Mouse (Mus musculus) CH12.LX (cell line): Measurements from ENCODE around the gene Nwd2. TPM values are rescaled to one million over a fixed set of nuclear protein-coding genes. Genes with fewer than 3 reads are reported as not detected.
A peak's percentile ranks its signal among the peaks of the same experiment; 100 is the strongest.

Experiments used
- DNase-seq: peaks from one replicate; pipeline ENCODE4 v3.0.0-alpha.2; 2013; ENCODE audit errors: extremely low read depth
- H3K27ac ChIP-seq: 2 replicates; pipeline ENCODE4 v1.5.1; 2012; ENCODE audit warnings: low read depth, mild to moderate bottlenecking, control low read depth, moderate library complexity; ENCODE audit not compliant: insufficient read depth
- H3K27me3 ChIP-seq: replicated peaks from 2 replicates; pipeline ENCODE3; 2012; ENCODE audit warnings: inconsistent platforms
- H3K36me3 ChIP-seq, 2 experiments: replicated peaks in 1 of 2; 2 replicates each; pipeline versions ENCODE3 to v1.6.1; 2012; ENCODE audit warnings: inconsistent platforms in 1 of 2, low read length in 1 of 2, mild to moderate bottlenecking in 1 of 2, mixed read lengths in 1 of 2, moderate library complexity in 1 of 2; ENCODE audit not compliant: control insufficient read depth in 1 of 2, insufficient read depth in 1 of 2
- H3K4me1 ChIP-seq, 2 experiments: 2 replicates each; pipeline ENCODE4 v1.6.1; 2012; ENCODE audit warnings: inconsistent platforms in 1 of 2, moderate library complexity in 1 of 2; ENCODE audit not compliant: insufficient read depth in 2 of 2, control insufficient read depth in 1 of 2
- H3K4me2 ChIP-seq: 2 replicates; pipeline ENCODE4 v1.6.1; 2012; ENCODE audit warnings: low read depth, mild to moderate bottlenecking, control low read depth; ENCODE audit not compliant: poor library complexity, insufficient read depth, severe bottlenecking
- H3K4me3 ChIP-seq, 3 experiments: fragments of 150-350 bp in 1 of 3; sonication (generic) in 1 of 3; replicated peaks in 1 of 3; 2 replicates each; pipeline versions ENCODE3 to v1.5.1; 2011 to 2012; ENCODE audit warnings: low read depth in 2 of 3, low read length in 2 of 3, mild to moderate bottlenecking in 2 of 3, moderate library complexity in 2 of 3, control low read depth in 1 of 3, improper control_type of control experiment in 1 of 3, inconsistent platforms in 1 of 3, mixed read lengths in 1 of 3; ENCODE audit not compliant: poor library complexity in 1 of 3
- H3K79me2 ChIP-seq: replicated peaks from 2 replicates; pipeline ENCODE4 v1.6.1; 2012; ENCODE audit warnings: mild to moderate bottlenecking, moderate library complexity; ENCODE audit not compliant: control insufficient read depth, poor library complexity, insufficient read depth, severe bottlenecking; ENCODE audit errors: extremely low read depth
- H3K9ac ChIP-seq: 2 replicates; pipeline ENCODE4 v1.6.1; 2012; ENCODE audit warnings: low read depth, mild to moderate bottlenecking, control low read depth, moderate library complexity; ENCODE audit not compliant: insufficient read depth
- H3K9me3 ChIP-seq: replicated peaks from 2 replicates; pipeline ENCODE3; 2012; ENCODE audit warnings: low read length, inconsistent platforms, mixed read lengths
- CHD2 ChIP-seq: IDR thresholded peaks from 2 replicates; pipeline ENCODE4 v1.6.1; 2011; ENCODE audit warnings: low read length, improper control_type of control experiment
- ELF1 ChIP-seq: IDR thresholded peaks from 2 replicates; pipeline ENCODE4 v1.6.1; 2014; ENCODE audit warnings: low read depth, mild to moderate bottlenecking, inconsistent platforms, low read length, improper control_type of control experiment
- EP300 ChIP-seq: IDR thresholded peaks from 2 replicates; pipeline ENCODE4 v1.6.1; 2011; ENCODE audit warnings: low read length, improper control_type of control experiment
- GABPA ChIP-seq: IDR thresholded peaks from 2 replicates; pipeline ENCODE4 v1.6.1; 2012; ENCODE audit warnings: low read depth, low read length, improper control_type of control experiment, inconsistent platforms; ENCODE audit not compliant: insufficient replicate concordance
- HCFC1 ChIP-seq: IDR thresholded peaks from 2 replicates; pipeline ENCODE4 v1.6.1; 2012; ENCODE audit warnings: low read depth, mild to moderate bottlenecking, inconsistent platforms, low read length, improper control_type of control experiment
- JUND ChIP-seq: conservative IDR thresholded peaks from 2 replicates; pipeline ENCODE4 v1.6.1; 2011; ENCODE audit warnings: low read depth, low read length, improper control_type of control experiment
- MAX ChIP-seq: IDR thresholded peaks from 2 replicates; pipeline ENCODE4 v1.6.1; 2011; ENCODE audit warnings: low read length, improper control_type of control experiment
- MAZ ChIP-seq: IDR thresholded peaks from 2 replicates; pipeline ENCODE4 v1.6.1; 2012; ENCODE audit warnings: low read depth, mild to moderate bottlenecking, inconsistent platforms, low read length, improper control_type of control experiment, moderate library complexity
- MYC ChIP-seq: IDR thresholded peaks from 2 replicates; pipeline ENCODE4 v1.6.1; 2011; ENCODE audit warnings: low read depth, mild to moderate bottlenecking, improper control_type of control experiment, low read length
- PAX5 ChIP-seq: IDR thresholded peaks from 2 replicates; pipeline ENCODE4 v1.6.1; 2012; ENCODE audit warnings: low read length, inconsistent platforms, mixed read lengths
- POLR2AphosphoS2 ChIP-seq: IDR thresholded peaks from 2 replicates; pipeline ENCODE4 v1.6.1; 2011; ENCODE audit warnings: low read depth, low read length, improper control_type of control experiment
- RAD21 ChIP-seq: IDR thresholded peaks from 2 replicates; pipeline ENCODE4 v1.6.1; 2011; ENCODE audit warnings: low read depth, mild to moderate bottlenecking, low read length, improper control_type of control experiment, moderate library complexity
- TBP ChIP-seq: conservative IDR thresholded peaks from 2 replicates; pipeline ENCODE4 v1.6.1; 2011; ENCODE audit warnings: low read depth, low read length, improper control_type of control experiment
- USF1 ChIP-seq: IDR thresholded peaks from 2 replicates; pipeline ENCODE4 v1.6.1; 2014; ENCODE audit warnings: low read depth, mild to moderate bottlenecking, inconsistent platforms, low read length, improper control_type of control experiment
- ZC3H11A ChIP-seq: IDR thresholded peaks from 2 replicates; pipeline ENCODE4 v1.6.1; 2012; ENCODE audit warnings: low read depth, mild to moderate bottlenecking, inconsistent platforms, low read length, improper control_type of control experiment
- dilution Hi-C: fragments of 300-500 bp; cut with MboI; formaldehyde crosslinking; loops from 2 replicates; pipeline ENCODE4 v1.14.3; 2020; ENCODE audit warnings: low sequenced_read_pairs; ENCODE audit not compliant: extremely low pct_unique_long_range_greater_than_20kb, extremely low pct_ligation_motif_present
- in situ Hi-C: fragments of 300-500 bp; cut with MboI; formaldehyde crosslinking; loops from 3 replicates; pipeline ENCODE4 v1.14.3; 2019; ENCODE audit warnings: low sequenced_read_pairs, low pct_ligation_motif_present, low pct_unique_long_range_greater_than_20kb, mixed read lengths
- polyA plus RNA-seq: library from polyadenylated mRNA; unstranded; fragments of >175 nt; gene quantifications from 2 replicates; pipeline ENCODE4 v1.2.1, GENCODE M21; 2012; ENCODE audit warnings: low read depth; ENCODE audit not compliant: insufficient read length
- total RNA-seq, 2 experiments: library from RNA; depleted of rRNA; stranded (reverse); fragments of 300-350 nt in 1 of 2; fragments of >200 nt in 1 of 2; gene quantifications; 2 replicates each; pipeline ENCODE4 v1.2.3; 2012 to 2014

Nwd2 gene
- total and polyA plus RNA-seq, 3 experiments = not detected

- no peak overlapping the region for H3K4me2 ChIP-seq
- in situ Hi-C loops (no loop called here), dilution Hi-C loops (no loop called here)
- TF ChIP-seq TBP (no peak), CHD2 (no peak), ZC3H11A (no peak), RAD21 (no peak), USF1 (no peak), MYC (no peak), HCFC1 (no peak), GABPA (no peak), POLR2AphosphoS2 (no peak), PAX5 (no peak), JUND (no peak), ELF1 (no peak)
- no peaks in the 10 kb centered on the region for H3K79me2 ChIP-seq
- H3K27ac ChIP-seq = no peak overlapping the region
- peaks cover 5 to 43% of the 10 kb centered on the region in 2 experiments for H3K4me1 ChIP-seq
- no peak for DNase-seq
- H3K4me3 ChIP-seq = no peak overlapping the region
- H3K9ac ChIP-seq = no peak overlapping the region
- no peaks in the 10 kb centered on the region for H3K27me3 ChIP-seq
- H3K9me3 ChIP-seq = no peaks in the 10 kb centered on the region
- H3K36me3 ChIP-seq = no peaks in the 10 kb centered on the region
These were observed 179.7 kb downstream of the Nwd2 start for GRCm38 (mm10) chr5:63828380-63829185.

- no peaks in the 10 kb centered on the region for H3K79me2 ChIP-seq
- TF ChIP-seq MAZ = no peak
- peak; percentile 33; the same call in 1 of the 2 replicates for TF ChIP-seq EP300
- no peak for TF ChIP-seq MAX
- TF ChIP-seq ZC3H11A = no peak
- DNase-seq = peak; percentile 46
- no peak overlapping the region for H3K9ac ChIP-seq
- no peak overlapping the region; the same call in 1 of the 2 replicates for H3K4me2 ChIP-seq
- peaks cover 5 to 43% of the 10 kb centered on the region in 2 experiments for H3K4me1 ChIP-seq
- H3K4me3 ChIP-seq = no peak overlapping the region
- in situ Hi-C loops = no loop called here
- no peaks in the 10 kb centered on the region for H3K27me3 ChIP-seq
- H3K9me3 ChIP-seq = no peaks in the 10 kb centered on the region
- dilution Hi-C loops = no loop called here
- no peak overlapping the region for H3K27ac ChIP-seq
- no peaks in the 10 kb centered on the region for H3K36me3 ChIP-seq
These were observed 182.2 kb downstream of the Nwd2 start for GRCm38 (mm10) chr5:63831054-63831453.
